Mouse (Mus musculus): ENCODE results near the gene Dvl1.

The Dvl1 gene

DNA sequence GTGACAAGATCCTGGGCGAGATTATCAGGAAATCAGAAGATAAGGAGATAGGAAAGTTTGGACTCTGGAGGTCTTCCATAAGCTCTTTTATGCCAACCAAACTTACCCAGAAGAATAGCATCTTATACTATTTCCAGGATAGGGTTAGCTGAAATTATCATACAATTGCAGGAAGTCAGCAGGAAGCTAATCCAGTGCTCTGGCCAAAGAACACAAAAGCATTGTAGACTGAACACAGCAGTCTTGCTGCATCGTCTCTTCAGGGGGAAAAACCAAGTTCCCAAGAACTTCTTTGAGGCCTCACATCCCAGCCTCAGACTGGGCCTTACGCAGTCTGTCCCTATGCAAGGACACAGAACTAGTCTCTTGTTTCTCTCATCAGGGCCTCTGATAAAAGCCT lies 36.4 kb downstream of the Dvl1 start:
- no peak for DNase-seq (ENCODE audit: low read depth)

DNA sequence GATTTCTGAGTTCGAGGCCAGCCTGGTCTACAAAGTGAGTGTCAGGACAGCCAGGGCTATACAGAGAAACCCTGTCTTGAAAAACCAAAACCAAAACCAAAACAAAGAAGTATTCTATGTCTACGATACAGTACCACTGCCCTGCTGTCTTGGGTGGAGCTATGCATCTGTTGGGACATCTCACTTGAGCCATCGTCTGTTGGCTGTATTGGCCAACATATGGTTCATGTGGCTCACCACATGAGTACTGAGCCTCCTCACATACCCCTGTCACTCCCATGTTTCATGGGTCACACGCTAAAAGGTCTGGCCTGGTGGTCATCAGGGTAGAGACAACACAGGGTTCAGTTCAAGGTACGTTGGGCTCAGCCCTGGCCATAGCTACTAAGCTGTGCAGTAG lies 39.1 kb downstream of the Dvl1 start:
- DNase-seq (ENCODE audit: low read depth), result no peak

DNA sequence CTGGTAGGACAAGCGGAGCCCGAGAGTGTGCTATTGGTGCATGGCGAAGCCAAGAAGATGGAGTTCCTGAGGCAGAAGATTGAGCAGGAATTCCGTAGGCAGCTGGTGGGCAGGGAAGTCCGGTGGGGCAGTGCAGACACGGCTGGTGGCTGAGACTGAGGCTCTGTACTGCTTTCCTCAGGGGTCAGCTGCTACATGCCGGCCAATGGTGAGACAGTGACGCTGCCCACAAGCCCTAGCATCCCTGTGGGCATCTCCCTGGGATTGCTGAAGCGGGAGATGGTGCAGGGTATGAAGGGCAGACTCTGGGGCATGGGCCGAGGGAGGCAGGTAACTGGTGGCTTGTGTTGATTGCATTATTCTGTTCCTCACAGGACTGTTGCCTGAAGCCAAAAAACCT lies 40.5 kb downstream of the Dvl1 start:
- no peak for DNase-seq (ENCODE audit: low read depth)

DNA sequence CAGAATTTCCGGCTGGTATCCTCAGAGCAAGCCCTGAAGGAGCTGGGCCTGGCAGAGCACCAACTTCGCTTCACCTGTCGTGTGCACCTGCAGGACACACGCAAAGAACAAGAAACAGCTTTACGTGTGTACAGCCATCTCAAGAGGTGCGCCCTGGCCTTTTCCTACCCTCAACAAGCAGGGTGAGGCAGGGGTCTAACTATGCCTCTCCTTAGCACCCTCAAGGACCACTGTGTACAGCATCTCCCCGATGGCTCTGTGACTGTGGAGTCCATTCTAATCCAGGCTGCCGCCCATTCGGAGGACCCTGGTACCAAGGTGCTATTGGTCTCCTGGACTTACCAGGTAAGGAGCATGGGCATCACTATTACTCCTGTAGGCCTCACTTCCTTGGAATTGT lies 41.0 kb downstream of the Dvl1 start:
- no peak for DNase-seq (ENCODE audit: low read depth)

DNA sequence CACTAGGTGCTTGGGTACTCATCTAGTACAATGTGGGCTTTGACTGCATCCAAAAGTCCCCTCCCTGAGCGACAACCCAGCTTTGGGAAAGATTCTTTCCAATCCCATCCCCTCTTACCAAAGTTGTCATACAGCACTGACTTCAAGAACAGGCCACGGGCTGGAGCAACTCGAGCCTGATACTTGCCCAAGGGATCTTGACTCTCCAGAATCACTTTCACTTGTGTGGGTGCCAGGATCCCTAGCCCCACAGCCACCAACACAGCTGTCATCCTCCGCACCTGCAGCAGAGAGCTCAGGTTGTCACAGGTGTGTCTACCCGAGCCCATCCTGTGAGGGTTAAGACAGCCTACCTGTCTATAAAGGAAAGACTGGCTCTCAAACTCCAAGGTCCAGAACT lies 42.1 kb downstream of the Dvl1 start:
- DNase-seq (ENCODE audit: low read depth), result no peak

DNA sequence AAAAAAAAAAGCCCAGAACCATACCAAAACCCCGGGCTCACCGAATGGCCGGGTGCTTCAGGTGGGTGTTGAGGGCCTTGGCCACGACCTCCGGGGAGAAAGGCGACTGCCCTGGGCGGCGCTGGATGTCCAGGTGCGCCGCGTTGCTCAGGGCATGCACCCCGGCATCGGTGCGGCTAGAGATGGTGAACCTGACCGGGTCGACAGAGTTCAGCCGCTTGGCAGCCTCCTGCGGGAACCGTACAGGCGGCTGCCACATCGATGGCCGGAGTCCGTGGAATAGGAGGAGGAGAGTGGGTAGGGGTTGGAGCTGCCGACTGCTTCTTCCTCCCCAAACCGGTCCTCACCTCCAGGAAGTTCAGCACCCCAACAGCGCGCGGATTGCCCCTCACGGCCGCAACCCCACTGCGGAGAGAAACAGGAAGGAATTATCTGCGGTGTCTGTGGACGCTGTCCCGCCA lies 43.8 kb downstream of the Dvl1 start:
- no peak for DNase-seq (ENCODE audit: low read depth)

DNA sequence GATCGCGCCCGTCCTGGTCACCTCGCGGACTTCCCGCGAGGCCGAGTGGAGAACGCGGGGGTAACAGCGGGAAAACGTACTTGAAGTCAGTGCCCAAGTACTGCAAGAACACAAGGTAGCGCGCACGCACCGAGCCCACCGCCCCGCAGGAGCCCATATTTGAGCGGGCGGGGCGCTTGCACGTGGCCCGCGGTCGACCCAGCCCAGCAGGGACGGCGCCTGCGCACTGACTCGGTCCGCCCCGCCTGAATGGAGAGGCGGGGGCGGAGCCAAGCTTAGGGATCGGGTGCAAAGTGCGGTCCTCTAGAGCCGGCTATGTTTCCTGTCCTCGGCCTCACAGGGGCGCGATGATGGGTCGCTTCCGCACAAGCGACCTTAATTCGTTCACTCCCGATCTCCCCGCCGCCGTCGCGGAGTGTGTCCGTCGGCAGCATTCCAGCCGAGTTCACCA lies 44.4 kb downstream of the Dvl1 start, which contains the start of the genes Pusl1 and Acap3:
TSS of gene Pusl1 (minus strand) at position 231 of the 451 bp plus-strand sequence.
TSS of gene Acap3 (plus strand) at position 272 of the 451 bp plus-strand sequence.
- DNase-seq (ENCODE audit: low read depth), result peak; percentile 97

DNA sequence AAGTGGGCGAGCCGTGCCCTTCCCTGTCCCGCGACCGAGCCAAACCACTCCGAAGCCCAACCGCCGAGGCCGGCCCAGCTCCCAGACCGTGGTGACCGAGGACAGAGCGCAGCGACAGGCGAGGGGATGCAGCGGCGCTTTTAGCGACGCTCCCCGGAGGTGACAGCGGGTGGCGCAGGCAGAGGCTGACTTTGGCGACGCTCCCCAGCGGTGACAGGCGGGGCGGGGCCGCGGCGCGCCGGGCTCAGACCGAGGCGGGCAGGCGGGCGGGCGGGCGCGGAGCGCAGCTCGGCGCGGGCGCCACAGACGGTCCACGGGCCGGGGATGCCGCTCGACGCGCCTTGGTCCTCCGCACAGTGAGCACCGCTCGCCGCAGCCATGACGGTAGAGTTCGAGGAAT lies 44.8 kb downstream of the Dvl1 start:
- peak; percentile 92 for DNase-seq (ENCODE audit: low read depth)

DNA sequence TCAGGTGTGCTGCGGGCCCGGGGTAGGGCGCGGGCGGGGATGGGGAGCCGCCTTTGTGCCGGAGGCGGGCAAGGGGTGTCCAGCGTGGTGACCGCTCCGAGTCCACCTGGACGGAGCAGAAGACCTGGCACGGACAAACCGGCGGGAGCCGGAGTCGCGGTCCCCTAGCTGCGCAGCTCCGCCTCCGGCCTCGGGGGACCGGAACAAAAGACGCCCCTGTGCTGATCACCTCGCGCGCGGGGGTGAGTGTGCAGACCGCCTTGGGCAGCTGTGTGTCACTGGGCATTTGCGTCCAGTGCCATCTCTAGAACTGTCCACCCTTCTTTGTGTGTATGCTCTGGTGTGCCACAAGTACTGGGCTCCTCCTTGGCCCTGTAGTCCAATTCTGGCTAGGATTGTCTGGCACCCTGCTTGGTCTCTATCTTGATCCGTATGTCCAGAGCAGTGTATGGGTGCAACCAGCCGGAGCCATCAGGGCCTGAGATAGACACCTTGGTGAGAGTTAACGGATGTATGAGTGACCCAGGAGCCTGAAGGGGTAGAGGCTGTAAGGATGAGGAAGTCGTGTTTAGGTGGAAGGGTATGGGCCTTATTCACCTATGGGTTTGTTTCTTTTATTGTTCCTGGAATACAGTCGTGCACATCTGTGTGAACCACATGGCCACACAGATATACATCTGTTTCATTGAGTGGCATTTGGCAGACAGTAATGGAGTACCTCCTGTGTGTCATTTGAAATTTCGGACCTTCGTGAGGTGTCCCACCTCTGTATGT lies 45.4 kb downstream of the Dvl1 start:
- peak; percentile 61 for DNase-seq (ENCODE audit: low read depth)

DNA sequence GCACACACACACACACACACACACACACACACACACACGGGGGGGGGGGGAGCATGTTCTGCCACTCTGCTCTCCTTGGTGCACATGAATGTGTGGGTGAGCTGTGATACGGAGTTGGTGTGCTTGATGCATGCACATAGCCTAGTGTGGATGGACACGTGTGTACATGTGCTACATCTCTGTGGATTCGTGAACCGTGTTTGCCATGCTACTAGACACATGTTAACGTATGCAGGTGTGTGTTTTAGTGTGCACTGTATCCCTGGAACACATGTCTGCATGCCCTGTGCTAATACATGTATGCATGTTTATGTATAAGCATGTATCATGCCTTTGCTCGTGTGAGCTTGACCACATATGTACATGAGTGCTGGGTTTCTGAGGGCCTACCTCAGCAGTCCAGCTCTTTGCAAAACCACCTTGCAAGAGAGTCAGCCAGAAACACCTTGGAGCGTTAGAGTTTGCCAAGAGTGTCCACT lies 46.0 kb downstream of the Dvl1 start:
- no peak for DNase-seq (ENCODE audit: low read depth)

DNA sequence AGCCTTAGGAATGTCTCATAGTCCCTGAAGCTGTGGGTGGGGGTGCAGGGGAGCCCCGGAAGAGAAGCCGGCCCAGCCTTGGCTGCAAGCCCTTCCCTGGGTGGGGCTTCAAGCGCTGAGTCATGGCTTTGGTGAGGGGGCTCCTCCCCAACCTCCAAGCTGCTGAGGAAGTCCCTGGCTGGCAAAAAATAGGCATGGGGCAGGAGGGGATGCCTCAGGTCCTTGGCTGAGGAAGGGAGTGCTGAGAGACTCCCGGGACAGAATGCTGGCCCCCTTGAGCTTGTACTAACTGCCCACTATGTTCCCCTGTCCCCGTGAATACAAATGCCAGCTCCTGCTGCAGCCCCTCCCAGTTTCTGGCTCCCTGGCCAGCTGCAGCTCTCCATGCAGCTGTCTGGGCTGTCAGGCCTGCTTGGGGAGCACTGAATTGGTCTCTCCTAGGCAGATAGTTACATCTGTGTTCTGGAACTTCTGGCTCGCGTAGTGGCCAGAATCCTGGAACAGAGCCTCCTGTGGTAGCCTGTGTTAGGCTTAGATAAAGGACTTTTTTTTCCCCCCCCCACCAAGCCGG lies 47.2 kb downstream of the Dvl1 start:
- DNase-seq (ENCODE audit: low read depth), result peak; percentile 69

DNA sequence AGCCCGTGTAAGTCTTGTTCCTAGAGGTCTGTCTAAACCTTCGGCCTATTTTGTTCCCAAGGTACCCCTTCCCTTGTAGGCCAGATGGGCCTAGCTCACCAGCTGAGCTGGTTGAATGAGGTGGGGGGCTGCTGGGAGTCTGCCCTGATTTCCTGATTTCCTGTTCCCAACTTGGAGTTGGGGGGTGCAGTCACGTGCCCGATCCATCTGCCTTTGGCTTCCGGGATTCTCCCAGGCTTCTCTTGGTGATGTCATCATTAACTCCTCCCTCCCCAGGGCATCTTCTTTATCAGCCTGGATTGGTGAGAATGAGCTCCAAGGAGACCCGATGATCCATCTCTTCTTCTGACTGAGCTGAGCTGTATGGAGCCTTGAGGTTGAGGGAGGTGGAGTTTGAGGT lies 48.0 kb downstream of the Dvl1 start:
- DNase-seq (ENCODE audit: low read depth), result no peak

DNA sequence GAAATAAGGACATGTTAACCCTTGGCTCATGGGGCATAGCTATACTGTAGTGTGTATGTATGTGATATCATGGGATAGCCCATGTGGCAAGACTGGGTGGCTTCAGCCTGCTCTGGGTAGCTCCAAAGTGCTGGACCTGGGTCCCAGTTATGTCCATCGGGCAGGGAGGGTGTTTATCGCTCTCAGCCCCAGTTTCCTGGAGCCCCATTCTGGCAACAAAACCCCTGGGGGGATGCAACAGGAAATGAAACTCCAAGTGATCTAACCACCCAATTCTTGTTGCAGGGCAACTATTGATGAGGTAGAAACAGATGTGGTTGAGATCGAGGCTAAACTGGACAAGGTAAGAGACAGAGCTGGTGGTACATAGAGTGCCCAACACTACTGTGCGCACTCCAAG lies 48.6 kb downstream of the Dvl1 start:
- no peak for DNase-seq (ENCODE audit: low read depth)

DNA sequence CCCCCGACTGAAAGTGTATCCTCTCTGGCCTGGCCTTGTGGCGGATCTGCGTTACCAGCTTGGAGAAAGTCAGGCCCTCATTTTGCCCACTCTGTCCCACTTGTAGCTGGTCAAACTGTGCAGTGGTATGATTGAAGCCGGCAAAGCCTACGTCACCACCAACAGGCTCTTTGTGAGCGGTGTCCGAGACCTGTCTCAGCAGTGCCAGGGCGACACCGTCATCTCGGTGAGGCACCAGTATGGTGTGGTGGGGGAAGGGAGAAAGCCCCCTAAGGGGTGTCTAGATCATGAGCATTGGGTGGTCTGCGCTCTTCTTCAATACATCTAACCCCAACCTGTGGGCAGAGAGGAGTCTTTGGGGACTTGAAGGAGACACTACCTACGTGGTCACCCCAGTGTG lies 49.3 kb downstream of the Dvl1 start:
- DNase-seq (ENCODE audit: low read depth), result no peak

DNA sequence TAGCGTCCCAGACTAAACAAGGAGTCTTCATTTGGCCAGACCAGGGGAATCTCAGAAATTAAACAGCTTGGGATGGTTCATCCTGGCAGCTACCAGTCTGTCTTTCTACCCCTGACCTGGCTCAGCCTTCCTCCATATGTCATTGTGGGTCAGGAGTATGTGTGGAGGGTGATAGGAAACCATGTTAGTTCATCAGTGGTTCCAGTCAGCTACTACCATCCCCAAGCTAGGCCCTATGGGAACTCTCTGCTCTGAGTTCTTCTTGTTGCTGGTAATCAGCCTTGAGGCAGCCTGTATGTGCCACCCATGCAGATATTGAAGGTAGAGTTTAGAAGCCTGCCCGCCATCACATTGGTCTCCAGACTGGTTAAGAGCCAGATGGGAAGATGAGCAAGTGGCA lies 51.1 kb downstream of the Dvl1 start:
- DNase-seq (ENCODE audit: low read depth), result no peak

DNA sequence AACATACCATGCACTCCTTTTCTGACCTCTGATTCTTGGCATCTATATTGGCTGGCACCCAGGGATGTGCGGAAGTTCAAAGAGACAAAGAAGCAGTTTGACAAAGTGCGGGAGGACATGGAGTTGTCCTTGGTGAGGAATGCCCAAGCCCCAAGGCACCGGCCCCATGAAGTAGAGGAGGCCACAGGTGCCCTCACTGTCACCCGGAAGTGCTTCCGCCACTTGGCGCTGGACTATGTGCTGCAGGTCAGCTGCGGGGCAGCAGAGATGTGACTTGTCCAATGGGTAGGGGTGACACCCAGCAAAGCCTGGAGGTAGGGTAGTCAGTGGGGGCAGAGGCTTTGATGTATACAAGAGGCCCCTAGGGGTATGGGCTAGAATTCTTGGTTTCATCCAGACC lies 52.2 kb downstream of the Dvl1 start:
- no peak for DNase-seq (ENCODE audit: low read depth)

DNA sequence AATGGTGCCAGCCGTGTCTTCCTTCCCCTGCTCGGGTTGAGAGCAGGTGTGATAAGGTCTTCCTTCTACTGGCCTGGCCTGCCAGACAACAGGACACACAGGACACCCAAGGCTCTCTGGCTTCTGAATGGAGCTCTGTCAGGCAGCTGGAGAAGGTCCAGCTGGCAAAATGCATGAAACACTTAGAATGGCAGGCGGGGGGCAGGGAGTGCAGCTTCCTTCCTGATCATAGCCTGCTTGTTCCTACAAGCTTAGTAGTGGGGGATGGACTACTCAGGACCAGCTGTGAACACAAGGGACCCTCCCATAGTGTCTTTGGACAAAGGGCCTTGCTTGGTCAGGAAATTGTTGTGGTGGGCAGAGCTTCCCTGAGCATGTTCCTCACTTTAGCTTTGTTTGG lies 54.0 kb downstream of the Dvl1 start:
- DNase-seq (ENCODE audit: low read depth), result no peak

DNA sequence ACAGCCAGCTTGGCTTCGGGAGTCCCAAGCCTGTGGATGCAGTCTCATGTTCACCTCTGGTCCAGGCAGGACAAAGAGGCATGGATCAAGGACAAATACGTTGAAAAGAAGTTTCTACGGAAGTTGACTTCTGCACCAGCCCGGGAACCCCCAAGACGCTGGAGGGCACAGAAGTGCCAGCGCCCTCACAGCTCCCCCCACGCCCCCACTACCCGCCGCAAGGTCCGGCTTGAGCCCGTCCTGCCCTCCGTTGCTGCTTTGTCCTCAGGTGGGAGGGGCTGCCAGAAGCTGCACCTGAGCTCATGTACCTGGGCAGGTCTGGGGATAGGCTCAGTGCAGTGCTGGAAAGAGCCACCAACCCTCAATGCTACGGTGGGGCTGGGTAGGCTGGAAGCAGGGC lies 56.0 kb downstream of the Dvl1 start:
- no peak for DNase-seq (ENCODE audit: low read depth)

DNA sequence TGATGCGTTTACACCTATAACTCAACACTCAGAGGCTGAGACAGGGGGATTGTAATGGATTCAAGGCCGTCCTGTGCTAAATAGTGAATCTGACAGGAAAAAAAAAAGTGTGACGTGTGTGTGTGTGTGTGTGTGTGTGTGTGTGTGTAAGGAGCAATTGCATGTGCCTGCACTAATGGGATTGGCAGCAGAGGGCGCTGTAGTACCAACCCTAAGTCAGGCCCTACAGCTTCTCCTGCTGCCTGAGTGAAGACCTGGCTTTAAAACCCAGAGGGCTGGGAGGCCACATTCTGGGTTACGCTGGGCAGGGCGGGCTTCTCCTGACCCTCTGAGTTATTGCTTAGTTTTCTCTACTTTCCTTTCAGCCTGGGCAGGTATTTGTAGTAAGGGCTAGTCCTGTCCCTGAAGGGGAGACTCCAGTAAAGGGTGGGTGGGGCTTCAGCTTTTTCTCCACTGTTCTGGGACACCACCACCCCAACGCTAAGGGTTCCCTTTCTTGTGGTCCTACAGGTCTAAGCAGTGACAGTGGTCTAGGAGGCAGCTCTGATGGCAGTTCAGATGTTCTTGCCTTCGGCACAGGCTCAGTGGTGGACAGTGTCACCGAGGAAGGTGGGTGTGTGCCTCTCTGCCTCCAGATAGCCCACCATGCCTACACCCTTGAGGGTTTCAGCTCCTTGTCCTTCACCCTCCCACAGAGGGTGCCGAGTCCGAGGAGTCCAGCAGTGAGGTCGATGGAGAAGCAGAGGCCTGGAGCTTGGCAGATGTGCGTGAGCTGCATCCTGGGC lies 57.3 kb downstream of the Dvl1 start:
- peak; percentile 59 for DNase-seq (ENCODE audit: low read depth)

DNA sequence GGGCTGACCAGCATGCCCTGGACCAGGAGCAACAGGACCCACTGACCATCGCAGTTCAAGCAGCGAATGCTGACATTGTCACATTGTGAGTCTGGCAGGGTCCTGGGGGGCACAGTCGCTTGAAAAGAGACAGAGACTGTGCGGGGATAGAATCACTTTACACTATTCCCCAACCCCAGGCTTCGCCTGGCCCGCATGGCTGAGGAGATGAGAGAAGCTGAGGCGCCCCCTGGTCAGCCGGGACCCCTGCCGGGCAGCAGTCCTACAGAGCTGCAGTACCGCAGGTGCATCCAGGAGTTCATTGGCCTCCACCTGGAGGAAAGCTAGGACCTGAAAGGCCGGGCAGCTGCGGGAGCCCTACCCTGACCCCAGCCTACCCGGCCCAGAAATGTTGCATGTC lies 58.4 kb downstream of the Dvl1 start:
- DNase-seq (ENCODE audit: low read depth), result no peak

DNA sequence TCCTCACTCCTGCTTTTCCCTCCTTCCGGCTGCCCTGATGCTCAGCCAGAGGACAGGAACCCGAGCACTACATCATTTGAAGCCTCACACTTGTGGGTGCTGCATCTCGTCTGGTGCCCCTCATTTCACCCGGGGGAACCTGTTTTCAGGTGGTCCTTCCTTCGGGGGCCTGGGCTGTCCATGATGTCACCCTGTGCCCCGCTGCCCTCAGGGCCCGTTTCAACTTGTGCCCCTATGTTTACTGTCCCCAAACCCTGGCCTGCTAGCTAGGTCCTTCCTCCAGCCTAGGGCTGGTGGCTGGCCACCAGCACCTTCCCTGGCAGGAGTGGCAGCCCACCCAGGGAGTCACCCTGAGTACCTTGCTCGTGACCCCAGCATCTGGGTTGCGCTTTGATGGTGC lies 58.9 kb downstream of the Dvl1 start:
- no peak for DNase-seq (ENCODE audit: low read depth)

DNA sequence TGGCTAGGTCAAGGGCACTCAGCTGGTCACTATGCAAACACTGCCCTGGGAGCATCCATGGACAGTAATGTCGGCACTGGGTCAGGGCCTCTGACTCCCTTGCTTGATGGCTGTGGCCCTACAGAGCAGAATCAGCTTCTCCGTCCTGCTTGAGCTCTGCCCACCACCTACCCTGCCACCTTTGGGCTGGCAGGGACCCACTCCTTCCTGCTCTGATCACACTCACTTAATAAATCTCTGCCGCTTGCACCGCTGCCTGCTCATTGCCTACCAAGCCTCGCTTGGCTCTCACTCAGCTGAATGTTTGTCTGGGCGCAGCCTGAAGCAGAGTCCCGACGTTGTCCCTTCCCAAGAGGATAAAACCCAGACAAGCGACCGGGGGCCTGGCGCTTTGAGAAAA lies 59.8 kb downstream of the Dvl1 start:
- DNase-seq (ENCODE audit: low read depth), result no peak

DNA sequence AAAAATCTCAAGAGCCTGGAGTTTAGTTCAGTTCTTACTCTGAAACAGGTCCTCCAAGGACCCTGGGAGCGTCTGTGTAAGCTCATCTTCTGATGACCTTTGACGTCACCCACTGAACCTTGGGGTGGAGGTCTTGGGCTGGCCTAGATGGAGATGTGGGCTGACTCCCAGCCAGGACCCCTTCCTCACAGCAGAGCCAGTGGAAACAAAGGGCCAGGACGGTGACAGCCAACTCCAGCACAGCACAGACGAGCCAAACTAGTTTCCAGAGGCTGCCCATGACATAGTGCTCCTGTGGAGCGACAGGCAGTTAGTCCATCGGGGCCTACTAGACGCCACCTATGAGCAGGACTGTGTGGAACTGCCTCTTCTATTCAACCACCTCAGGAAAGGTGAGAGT lies 61.1 kb downstream of the Dvl1 start:
- DNase-seq (ENCODE audit: low read depth), result no peak

Measured in induced T-regulatory cell, adult 2 months (primary cell).